ENCODE assay signal across 28 mouse cellular contexts in the genomic region with DNA sequence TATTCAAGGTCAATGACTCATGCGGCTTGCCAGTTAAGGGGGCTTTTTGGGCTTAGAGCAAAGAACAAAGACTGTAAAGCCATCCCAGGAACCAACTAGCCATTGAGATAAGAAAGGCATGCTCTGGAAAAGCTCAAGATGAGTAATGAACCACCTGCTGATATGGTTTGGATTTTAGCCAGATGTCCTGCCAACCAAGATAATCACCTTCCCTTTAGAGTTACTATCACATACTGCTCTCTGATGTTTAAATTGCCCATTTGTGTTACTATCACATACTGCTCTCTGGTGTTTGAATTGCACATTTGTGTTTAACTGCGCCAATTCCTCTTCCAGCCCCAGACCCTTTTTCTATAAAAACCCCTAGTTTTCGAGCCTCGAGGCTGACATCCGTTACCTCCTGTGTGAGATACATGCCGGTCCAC. TPM values are rescaled to one million over a fixed set of nuclear protein-coding genes. Genes with fewer than 3 reads are reported as not detected.
DNase-seq lines count a peak whose midpoint lies in the region; ATAC-seq and TF ChIP-seq lines count a peak whose summit lies in the region.
"Had no signal": no experiment of that assay in that cellular context is flagged by ENCODE, and none has a peak within 500 bp of the region (broad histone marks: within the 10 kb centered on the region; RNA-seq: fewer than 3 reads in every experiment).

No protein-coding gene starts in this region.

- peak; percentile 6 for DNase-seq in cerebellum, postnatal 10 days
- no peak for DNase-seq in cerebellum, postnatal 14 days
- peak; percentile 33 for DNase-seq in heart, postnatal 0 days (ENCODE audit: low spot score)
- no peak for DNase-seq in heart, postnatal 25 days (ENCODE audit: low spot score)
- DNase-seq in Muller cell, postnatal 12 days (ENCODE audit: inconsistent ontology term) = peak; percentile 59
- DNase-seq: adrenal gland, adult 2 months; cerebellum, adult 8-10 months; embryo, embryonic 11 days; heart, postnatal 14 days; kidney, adult 11 months; kidney, postnatal 36 days; right cerebral cortex, postnatal 25 days; thymus, postnatal 14 days had no signal

- ATAC-seq in heart, postnatal 0 days (ENCODE audit: insufficient read depth, low read depth) = no peak; the same call in 1 of the 2 replicates
- ATAC-seq in megakaryocyte, adult 5-6 weeks (ENCODE audit: poor library complexity, severe bottlenecking) = no peak
- no peak for ATAC-seq in kidney, embryonic 14.5 days (ENCODE audit: low FRiP score, low TSS enrichment)
- ATAC-seq: activated CD4-positive, CD25-positive, alpha-beta regulatory T cell, adult 4 months; forebrain, embryonic 15.5 days; midbrain, embryonic 13.5 days had no signal

- no peak overlapping the region for H3K4me2 ChIP-seq in heart, postnatal 0 days (ENCODE audit: low read depth, low read length)
- H3K4me2 ChIP-seq in myocyte (ENCODE audit: low read depth) = peak overlapping the region; percentile 14
- no peak overlapping the region for H3K4me2 ChIP-seq in kidney, embryonic 14.5 days (replicated peaks; ENCODE audit: low read depth, low read length)
- H3K4me2 ChIP-seq: embryonic facial prominence, embryonic 12.5 days; forebrain, embryonic 15.5 days; heart, embryonic 13.5 days; kidney, embryonic 15.5 days; limb, embryonic 13.5 days; liver, embryonic 11.5 days; lung, embryonic 15.5 days; midbrain, embryonic 13.5 days had no signal

- H3K79me2 ChIP-seq in myocyte (ENCODE audit: control insufficient read depth, insufficient read depth) = no peaks in the 10 kb centered on the region

- no peak overlapping the region for H3ac ChIP-seq in myocyte (ENCODE audit: control insufficient read depth, insufficient read length)

- intact Hi-C loops in heart, postnatal 25 days (cut with DNase I) = no loop called here

- no peak overlapping the region for H3K27ac ChIP-seq in heart, postnatal 0 days (ENCODE audit: low read depth)
- no peak overlapping the region for H3K27ac ChIP-seq in kidney, embryonic 14.5 days (ENCODE audit: low read depth, low read length)
- H3K27ac ChIP-seq: embryonic facial prominence, embryonic 12.5 days; forebrain, embryonic 15.5 days; heart, embryonic 13.5 days; kidney, embryonic 15.5 days; layer of hippocampus, adult 2 months; left cerebral cortex, adult 2 months; limb, embryonic 13.5 days; lung, embryonic 15.5 days; midbrain, embryonic 13.5 days had no signal

- no peak overlapping the region for H3K4me3 ChIP-seq in heart, postnatal 0 days (ENCODE audit: low read depth, low read length)
- H3K4me3 ChIP-seq in myocyte = no peak overlapping the region
- H3K4me3 ChIP-seq in kidney, embryonic 14.5 days (ENCODE audit: low read length) = no peak overlapping the region
- H3K4me3 ChIP-seq: embryonic facial prominence, embryonic 12.5 days; forebrain, embryonic 15.5 days; heart, embryonic 13.5 days; kidney, embryonic 15.5 days; layer of hippocampus, adult 2 months; left cerebral cortex, adult 2 months; limb, embryonic 13.5 days; lung, embryonic 15.5 days; megakaryocyte, embryonic 14.5 days; midbrain, embryonic 13.5 days had no signal

- H3K4me1 ChIP-seq in heart, postnatal 0 days (ENCODE audit: control insufficient read depth, insufficient read depth) = no peaks in the 10 kb centered on the region
- no peaks in the 10 kb centered on the region for H3K4me1 ChIP-seq in kidney, embryonic 14.5 days (ENCODE audit: control insufficient read depth, insufficient read depth, low read length)
- H3K4me1 ChIP-seq: embryonic facial prominence, embryonic 12.5 days; forebrain, embryonic 15.5 days; kidney, embryonic 15.5 days; limb, embryonic 13.5 days; lung, embryonic 15.5 days; megakaryocyte, embryonic 14.5 days; midbrain, embryonic 13.5 days had no signal

- no peaks in the 10 kb centered on the region for H3K36me3 ChIP-seq in heart, postnatal 0 days (replicated peaks; ENCODE audit: control insufficient read depth, insufficient read depth, low read length)
- H3K36me3 ChIP-seq in myocyte (ENCODE audit: control insufficient read depth, insufficient read depth) = no peaks in the 10 kb centered on the region
- H3K36me3 ChIP-seq in kidney, embryonic 14.5 days (ENCODE audit: control insufficient read depth, insufficient read depth, low read length) = no peaks in the 10 kb centered on the region
- H3K36me3 ChIP-seq: embryonic facial prominence, embryonic 12.5 days; forebrain, embryonic 15.5 days; heart, embryonic 13.5 days; kidney, embryonic 15.5 days; limb, embryonic 13.5 days; lung, embryonic 15.5 days; midbrain, embryonic 13.5 days had no signal

- H3K27me3 ChIP-seq in heart, postnatal 0 days (ENCODE audit: control insufficient read depth, insufficient read depth, low read length) = no peaks in the 10 kb centered on the region
- H3K27me3 ChIP-seq in myocyte (ENCODE audit: control insufficient read depth, insufficient read depth, insufficient read length) = peaks cover 4% of the 10 kb centered on the region
- H3K27me3 ChIP-seq in kidney, embryonic 14.5 days (ENCODE audit: control insufficient read depth, insufficient read depth, low read length) = no peaks in the 10 kb centered on the region
- H3K27me3 ChIP-seq: embryonic facial prominence, embryonic 12.5 days; forebrain, embryonic 15.5 days; heart, embryonic 13.5 days; kidney, embryonic 15.5 days; limb, embryonic 13.5 days; lung, embryonic 15.5 days; midbrain, embryonic 13.5 days had no signal

- H3K9ac ChIP-seq in heart, postnatal 0 days (replicated peaks; ENCODE audit: low read depth, low read length) = no peak overlapping the region
- H3K9ac ChIP-seq in kidney, embryonic 14.5 days (ENCODE audit: low read depth, low read length) = no peak overlapping the region
- H3K9ac ChIP-seq: embryonic facial prominence, embryonic 12.5 days; forebrain, embryonic 15.5 days; heart, embryonic 13.5 days; kidney, embryonic 15.5 days; limb, embryonic 13.5 days; lung, embryonic 15.5 days; midbrain, embryonic 13.5 days had no signal

- no peaks in the 10 kb centered on the region for H3K9me3 ChIP-seq in heart, postnatal 0 days (replicated peaks; ENCODE audit: control insufficient read depth, low read length)
- H3K9me3 ChIP-seq in kidney, embryonic 14.5 days (ENCODE audit: control insufficient read depth, low read length) = no peaks in the 10 kb centered on the region
- H3K9me3 ChIP-seq: embryonic facial prominence, embryonic 12.5 days; forebrain, embryonic 15.5 days; heart, embryonic 13.5 days; kidney, embryonic 15.5 days; limb, embryonic 13.5 days; lung, embryonic 15.5 days; megakaryocyte, embryonic 14.5 days; midbrain, embryonic 13.5 days had no signal

- 0 out of 2 replicates have a peak, but pooled peaks have one; percentile 63 for TF ChIP-seq EP300 in heart, postnatal 0 days (IDR thresholded peaks at IDR 0.05; ENCODE audit: low read depth)

- no peak for TF ChIP-seq POLR2A in myocyte (IDR thresholded peaks at IDR 0.05; ENCODE audit: insufficient read length, low read depth)

- WGBS in heart, postnatal 0 days = 34% methylated on average over 6 of the region's 6 CpGs
- 88% methylated on average over 6 of the region's 6 CpGs for WGBS in kidney, embryonic 14.5 days

- TF ChIP-seq CTCF in heart, postnatal 0 days (IDR thresholded peaks at IDR 0.05; ENCODE audit: low read depth) = peak; percentile 38

TF ChIP-seq in myocyte, 11 proteins besides CTCF, POLR2A, EP300 and RAD21:
- TF ChIP-seq SRF (IDR thresholded peaks at IDR 0.05; ENCODE audit: control insufficient read depth, insufficient read length, low read depth) (no peak), MYOD1 (IDR thresholded peaks at IDR 0.05; ENCODE audit: control insufficient read depth in 1 of 3, insufficient read length in 2 of 3, low read depth in 2 of 3) (peak in 1 of 3 experiments; percentile 44), REST (IDR thresholded peaks at IDR 0.05; ENCODE audit: insufficient read depth, insufficient read length) (no peak), USF1 (IDR thresholded peaks at IDR 0.05; ENCODE audit: low read depth) (no peak)

RNA-seq across cellular contexts. Expression of a gene that starts 30.2 kb away (rescaled TPM):
- total RNA-seq in heart, postnatal 0 days (2014; rRNA removed; ENCODE audit: low replicate concordance) = 6.7 and 6.8 TPM in 2 replicates
- polyA plus RNA-seq in heart, postnatal 0 days (2015; fragmentation: Nextera tagmentation; extraction: Ambion mirVana) = 9.0 and 10.1 TPM in 2 replicates
- 1 to 10 TPM; 8.7 to 9.9 TPM for total RNA-seq in heart, postnatal 25 days (2021)
- polyA plus RNA-seq in myocyte (2012; fragmentation: generic; extraction: Trizol) = 2.8 TPM
- total RNA-seq in megakaryocyte, adult 5-6 weeks (2015) = 16.4 and 17.9 TPM in 2 replicates
- 12.1 and 15.9 TPM in 2 replicates for total RNA-seq in megakaryocyte, adult 5-6 weeks (2017)
- 15.3 and 17.9 TPM in 2 replicates for polyA plus RNA-seq in kidney, embryonic 14.5 days (2014; fragmentation: Nextera tagmentation; extraction: Ambion mirVana)

Comparison
In these comparisons a context has a peak if more than half of its experiments do, and no peak if none do; other contexts are left out.
1. DNase-seq: peak in cerebellum, postnatal 10 days (2 of 2), heart, postnatal 0 days (single experiment) and Muller cell, postnatal 12 days (single experiment); none in cerebellum, postnatal 14 days (0 of 2) and heart, postnatal 25 days (single experiment).